Mouse (Mus musculus) layer of hippocampus, postnatal 10 days (tissue): Measurements from ENCODE around the gene Olfr1002. TPM values are rescaled to one million over a fixed set of nuclear protein-coding genes. Genes with fewer than 3 reads are reported as not detected.
"Not testable (repeated sequence)": the region's sequence is repeated elsewhere in the genome, so short reads cannot be mapped to it uniquely, and the experiment has no call there.

Experiments used
- DNase-seq, 2 experiments: peaks; one replicate each; pipeline ENCODE4 v3.0.0; 2021; ENCODE audit warnings: low spot score in 2 of 2
- long read RNA-seq: library from polyadenylated mRNA; stranded (forward); transcript quantifications from one replicate; pipeline ENCODE4 v2.0.0, GENCODE M21; 2023
- total RNA-seq, 2 experiments: library from RNA; stranded (reverse); gene quantifications; 2 replicates each; pipeline ENCODE4 v1.2.3; 2021

Gene Olfr1002
- total RNA-seq, result not detected
- long read RNA-seq, result 0 reads

- no peak for DNase-seq
Measured at GRCm38 (mm10) chr2:85650604-85651003, at the start of gene Olfr1002. Gene Olfr1002 (minus strand): TSS chr2:85650704.

DNA sequence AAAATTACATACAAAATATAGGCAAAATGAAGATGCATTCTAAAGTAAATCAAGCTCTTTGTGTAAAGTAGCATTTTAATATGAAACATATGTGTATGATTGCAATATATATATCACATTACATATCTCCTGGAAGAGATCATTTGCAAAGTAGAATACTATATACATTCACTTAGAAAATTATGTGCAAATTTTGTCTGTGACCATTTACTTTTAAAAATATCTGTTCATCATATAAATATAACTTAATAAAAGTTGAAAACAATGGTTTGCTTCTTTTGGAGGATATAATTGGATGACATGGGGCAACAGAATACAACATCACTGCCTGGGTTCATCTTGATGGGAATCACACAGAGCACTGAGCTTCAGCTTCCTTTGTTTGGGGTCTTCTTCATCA lies 38.6 kb upstream of the Olfr1002 start, which contains the start of gene Olfr1008:
TSS of gene Olfr1008 (plus strand) at position 301 of the 400 bp plus-strand sequence.
- DNase-seq, result no peak

GRCm38 (mm10) chr2:85678667-85679066 lies 28.2 kb upstream of the Olfr1002 start, which contains the start of gene Olfr1006:
Gene Olfr1006 (minus strand): TSS chr2:85678767.
- no peak for DNase-seq

- not testable (repeated sequence) for DNase-seq
Measured at GRCm38 (mm10) chr2:85664355-85664754, 13.9 kb upstream of the Olfr1002 start, which contains the start of gene Olfr154. Gene Olfr154 (minus strand): TSS chr2:85664455.

- DNase-seq, result no peak
Measured at GRCm38 (mm10) chr2:85611803-85612202, 38.7 kb downstream of the Olfr1002 start, which contains the start of gene Olfr1000. Gene Olfr1000 (minus strand): TSS chr2:85611903.

Other genes starting within 250 kb of the Olfr1002 start
- not detected for gene Olfr992, start 241.2 kb downstream of the Olfr1002 start, total RNA-seq
- gene Olfr993, start 235.8 kb downstream of the Olfr1002 start, total RNA-seq, result not detected
- not detected for gene Olfr994, start 214.3 kb downstream of the Olfr1002 start, total RNA-seq
- gene Olfr995, start 207.1 kb downstream of the Olfr1002 start, total RNA-seq, result not detected
- gene 4833423E24Rik, start 131.7 kb downstream of the Olfr1002 start, total RNA-seq, result under 1 TPM; 0.62 to 0.67 TPM
- not detected for gene Olfr996, start 71.5 kb downstream of the Olfr1002 start, total RNA-seq
- not detected for gene Olfr998, start 61.8 kb downstream of the Olfr1002 start, total RNA-seq
- not detected for gene Olfr1000, start 38.8 kb downstream of the Olfr1002 start, total RNA-seq
- gene Olfr154, start 13.8 kb upstream of the Olfr1002 start, total RNA-seq, result not detected
- gene Olfr1006, start 28.1 kb upstream of the Olfr1002 start, total RNA-seq, result not detected
- gene Olfr1008, start 38.7 kb upstream of the Olfr1002 start, total RNA-seq, result not detected
- gene Olfr1009, start 64.7 kb upstream of the Olfr1002 start, total RNA-seq, result not detected
- not detected for gene Olfr1012, start 112.1 kb upstream of the Olfr1002 start, total RNA-seq
- gene Olfr1013, start 116.4 kb upstream of the Olfr1002 start, total RNA-seq, result not detected
- not detected for gene Olfr1014, start 122.0 kb upstream of the Olfr1002 start, total RNA-seq
- gene Olfr1015, start 131.3 kb upstream of the Olfr1002 start, total RNA-seq, result not detected
- gene Olfr1016, start 151.8 kb upstream of the Olfr1002 start, total RNA-seq, result not detected
- not detected for gene Olfr1018, start 167.8 kb upstream of the Olfr1002 start, total RNA-seq
- not detected for gene Olfr1019, start 194.8 kb upstream of the Olfr1002 start, total RNA-seq
- not detected for gene Olfr1020, start 196.3 kb upstream of the Olfr1002 start, total RNA-seq
- not detected for gene Olfr1022, start 217.9 kb upstream of the Olfr1002 start, total RNA-seq
- gene Olfr1023, start 234.9 kb upstream of the Olfr1002 start, total RNA-seq, result not detected